In the genomic region with DNA sequence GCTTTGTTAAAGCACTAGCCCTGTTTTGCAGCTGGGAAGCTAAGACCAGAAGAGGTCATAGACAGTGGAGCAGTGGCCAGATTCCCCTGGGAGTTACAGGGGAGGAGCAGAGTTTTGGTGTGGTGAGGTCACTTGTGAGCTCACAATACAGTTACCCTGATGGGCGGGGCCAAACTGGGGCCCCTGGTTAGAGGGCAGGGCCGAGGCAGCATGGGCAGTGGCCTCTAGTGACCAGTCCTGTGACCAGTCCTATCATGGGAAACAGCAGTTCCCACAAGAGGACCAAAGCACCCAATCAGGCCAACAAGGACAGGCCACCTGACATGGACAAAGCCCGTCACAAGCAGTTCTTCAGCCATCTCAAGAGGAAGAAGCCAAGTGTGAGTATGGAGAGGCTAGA, we compare ENCODE assay signal across 8 mouse cellular contexts. TPM values are rescaled to one million over a fixed set of nuclear protein-coding genes. Genes with fewer than 3 reads are reported as not detected.
DNase-seq lines count a peak whose midpoint lies in the region; ATAC-seq and TF ChIP-seq lines count a peak whose summit lies in the region.
"Had no signal": no experiment of that assay in that cellular context is flagged by ENCODE, and none has a peak within 500 bp of the region (broad histone marks: within the 10 kb centered on the region; RNA-seq: fewer than 3 reads in every experiment).

No protein-coding gene starts in this region.

- DNase-seq in kidney, postnatal 0 days (ENCODE audit: low spot score) = no peak
- no peak for DNase-seq in kidney, adult 18-20 months
- peak; percentile 40 for DNase-seq in embryonic facial prominence, embryonic 10.5 days (ENCODE audit: low spot score)
- no peak for DNase-seq in limb, embryonic 10.5 days (ENCODE audit: low spot score)
- DNase-seq in retina, postnatal 1 day = peak; percentile 83
- DNase-seq in frontal cortex, postnatal 10 days (ENCODE audit: low spot score in 2 of 2) = no peak

- no peaks in the 10 kb centered on the region for H3K36me3 ChIP-seq in kidney, postnatal 0 days (ENCODE audit: insufficient read depth, low read length)
- no peaks in the 10 kb centered on the region for H3K36me3 ChIP-seq in embryonic facial prominence, embryonic 10.5 days (replicated peaks)
- H3K36me3 ChIP-seq in limb, embryonic 10.5 days = no peaks in the 10 kb centered on the region

- H3K27me3 ChIP-seq in kidney, postnatal 0 days (ENCODE audit: insufficient read depth, low read length) = peaks cover 4% of the 10 kb centered on the region; the same call in 1 of the 2 replicates
- H3K27me3 ChIP-seq in embryonic facial prominence, embryonic 10.5 days (replicated peaks; ENCODE audit: low read depth, poor library complexity, severe bottlenecking) = peaks cover 53% of the 10 kb centered on the region
- peaks cover 52% of the 10 kb centered on the region for H3K27me3 ChIP-seq in limb, embryonic 10.5 days (ENCODE audit: low read depth, poor library complexity, severe bottlenecking)

- no peak for ATAC-seq in kidney, postnatal 0 days (replicated peaks; ENCODE audit: low FRiP score, low read depth)
- no peak for ATAC-seq in granulocyte monocyte progenitor cell, adult 5-6 weeks (replicated peaks; ENCODE audit: poor library complexity, severe bottlenecking)

- no peak overlapping the region for H3K9ac ChIP-seq in kidney, postnatal 0 days (ENCODE audit: low read depth, low read length)

- H3K4me3 ChIP-seq in kidney, postnatal 0 days (replicated peaks; ENCODE audit: low read depth, low read length) = no peak overlapping the region
- peak overlapping the region; percentile 64 for H3K4me3 ChIP-seq in embryonic facial prominence, embryonic 10.5 days
- no peak overlapping the region for H3K4me3 ChIP-seq in limb, embryonic 10.5 days

- peak overlapping the region; percentile 75; the same call in 1 of the 2 replicates for H3K4me2 ChIP-seq in kidney, postnatal 0 days (ENCODE audit: low read length)

- WGBS in kidney, postnatal 0 days = 60% methylated on average over 3 of the region's 3 CpGs
- 31% methylated on average over 3 of the region's 3 CpGs for WGBS in embryonic facial prominence, embryonic 10.5 days
- 44% methylated on average over 3 of the region's 3 CpGs for WGBS in limb, embryonic 10.5 days

- peaks cover 12% of the 10 kb centered on the region for H3K4me1 ChIP-seq in kidney, postnatal 0 days (replicated peaks; ENCODE audit: insufficient read depth, low read length)
- H3K4me1 ChIP-seq in embryonic facial prominence, embryonic 10.5 days = peaks cover 29% of the 10 kb centered on the region
- H3K4me1 ChIP-seq in limb, embryonic 10.5 days = peaks cover 31% of the 10 kb centered on the region

- H3K27ac ChIP-seq in kidney, postnatal 0 days = no peak overlapping the region
- H3K27ac ChIP-seq in embryonic facial prominence, embryonic 10.5 days (replicated peaks) = no peak overlapping the region
- H3K27ac ChIP-seq in limb, embryonic 10.5 days = peak overlapping the region; percentile 85; the same call in 1 of the 2 replicates

- no peaks in the 10 kb centered on the region for H3K9me3 ChIP-seq in kidney, postnatal 0 days (replicated peaks; ENCODE audit: low read length)
- H3K9me3 ChIP-seq in embryonic facial prominence, embryonic 10.5 days = no peaks in the 10 kb centered on the region
- H3K9me3 ChIP-seq in limb, embryonic 10.5 days (replicated peaks) = no peaks in the 10 kb centered on the region

- TF ChIP-seq CTCF in kidney, postnatal 0 days (IDR thresholded peaks at IDR 0.05; ENCODE audit: low read depth) = no peak

RNA-seq across cellular contexts. Expression of a gene that starts 1.8 kb away (rescaled TPM):
- 0.80 and 1.1 TPM in 2 replicates for polyA plus RNA-seq in kidney, postnatal 0 days (2015; fragmentation: Nextera tagmentation; extraction: Ambion mirVana)
- 1.3 and 2.9 TPM in 2 replicates for polyA plus RNA-seq in embryonic facial prominence, embryonic 10.5 days (2016; fragmentation: Nextera tagmentation; extraction: Ambion mirVana)
- polyA plus RNA-seq in limb, embryonic 10.5 days (2016; fragmentation: Nextera tagmentation; extraction: Ambion mirVana) = 1.1 and 1.6 TPM in 2 replicates
- not detected in 2 replicates for total RNA-seq in granulocyte monocyte progenitor cell, adult 5-6 weeks (2014; fragmentation: Nextera tagmentation)
- total RNA-seq in granulocyte monocyte progenitor cell, adult 5-6 weeks (2017) = not detected in 2 replicates
- polyA plus RNA-seq: large intestine, adult 2 months had no signal

RNA-seq across cellular contexts. Expression of a gene that starts 2.9 kb away (rescaled TPM):
- polyA plus RNA-seq in kidney, postnatal 0 days (2015; fragmentation: Nextera tagmentation; extraction: Ambion mirVana) = 0.09 TPM in 1 of 2 replicates, not detected in the other
- 0.19 and 0.33 TPM in 2 replicates for polyA plus RNA-seq in embryonic facial prominence, embryonic 10.5 days (2016; fragmentation: Nextera tagmentation; extraction: Ambion mirVana)
- polyA plus RNA-seq in limb, embryonic 10.5 days (2016; fragmentation: Nextera tagmentation; extraction: Ambion mirVana) = 0.16 and 0.28 TPM in 2 replicates
- total RNA-seq in granulocyte monocyte progenitor cell, adult 5-6 weeks (2014; fragmentation: Nextera tagmentation) = not detected in 2 replicates
- total RNA-seq in granulocyte monocyte progenitor cell, adult 5-6 weeks (2017) = not detected in 2 replicates
- polyA plus RNA-seq: large intestine, adult 2 months had no signal

RNA-seq across cellular contexts. Expression of a gene that starts 10.0 kb away (rescaled TPM):
- polyA plus RNA-seq in kidney, postnatal 0 days (2015; fragmentation: Nextera tagmentation; extraction: Ambion mirVana) = 0.58 and 0.97 TPM in 2 replicates
- polyA plus RNA-seq in embryonic facial prominence, embryonic 10.5 days (2016; fragmentation: Nextera tagmentation; extraction: Ambion mirVana) = 3.2 and 3.6 TPM in 2 replicates
- polyA plus RNA-seq in limb, embryonic 10.5 days (2016; fragmentation: Nextera tagmentation; extraction: Ambion mirVana) = 2.0 and 2.1 TPM in 2 replicates
- total RNA-seq in granulocyte monocyte progenitor cell, adult 5-6 weeks (2014; fragmentation: Nextera tagmentation) = 1.8 and 7.0 TPM in 2 replicates
- total RNA-seq in granulocyte monocyte progenitor cell, adult 5-6 weeks (2017) = 2.4 TPM in 1 of 2 replicates, not detected in the other

RNA-seq across cellular contexts. Expression of a gene that starts 21.0 kb away (rescaled TPM):
- polyA plus RNA-seq in kidney, postnatal 0 days (2015; fragmentation: Nextera tagmentation; extraction: Ambion mirVana) = 9.5 and 9.6 TPM in 2 replicates
- polyA plus RNA-seq in embryonic facial prominence, embryonic 10.5 days (2016; fragmentation: Nextera tagmentation; extraction: Ambion mirVana) = 25.2 and 26.0 TPM in 2 replicates
- polyA plus RNA-seq in limb, embryonic 10.5 days (2016; fragmentation: Nextera tagmentation; extraction: Ambion mirVana) = 25.4 and 27.3 TPM in 2 replicates
- 32.0 and 45.2 TPM in 2 replicates for total RNA-seq in granulocyte monocyte progenitor cell, adult 5-6 weeks (2014; fragmentation: Nextera tagmentation)
- 7.5 and 9.9 TPM in 2 replicates for total RNA-seq in granulocyte monocyte progenitor cell, adult 5-6 weeks (2017)

RNA-seq across cellular contexts. Expression of a gene that starts 54.8 kb away (rescaled TPM):
- polyA plus RNA-seq in kidney, postnatal 0 days (2015; fragmentation: Nextera tagmentation; extraction: Ambion mirVana) = 37.3 and 37.9 TPM in 2 replicates
- 11.6 and 13.8 TPM in 2 replicates for polyA plus RNA-seq in embryonic facial prominence, embryonic 10.5 days (2016; fragmentation: Nextera tagmentation; extraction: Ambion mirVana)
- polyA plus RNA-seq in limb, embryonic 10.5 days (2016; fragmentation: Nextera tagmentation; extraction: Ambion mirVana) = 11.4 and 14.5 TPM in 2 replicates
- 8.4 and 15.5 TPM in 2 replicates for total RNA-seq in granulocyte monocyte progenitor cell, adult 5-6 weeks (2014; fragmentation: Nextera tagmentation)
- 11.5 and 15.2 TPM in 2 replicates for total RNA-seq in granulocyte monocyte progenitor cell, adult 5-6 weeks (2017)

Comparison
In these comparisons a context has a peak if more than half of its experiments do, and no peak if none do; other contexts are left out.
1. DNase-seq: peak in embryonic facial prominence, embryonic 10.5 days (single experiment) and retina, postnatal 1 day (single experiment); none in kidney, postnatal 0 days (single experiment), kidney, adult 18-20 months (single experiment), limb, embryonic 10.5 days (single experiment) and frontal cortex, postnatal 10 days (0 of 2).